Mouse (Mus musculus) cerebellum, adult 2 months (tissue): ENCODE data around the gene Stxbp2. TPM values are rescaled to one million over a fixed set of nuclear protein-coding genes. Genes with fewer than 3 reads are reported as not detected.

Source experiments
- DNase-seq, 2 experiments: peaks; one replicate each; pipeline ENCODE4 v3.0.0; 2021
- H3K27ac ChIP-seq: fragments of 200-500 bp; 2 replicates; pipeline ENCODE4 v1.5.1; 2012; ENCODE audit warnings: low read length, control low read depth, inconsistent platforms; ENCODE audit not compliant: insufficient read depth
- H3K27me3 ChIP-seq: fragments of 200-500 bp; 2 replicates; pipeline ENCODE4 v1.6.1; 2012; ENCODE audit warnings: inconsistent platforms, mild to moderate bottlenecking, low read length, moderate library complexity; ENCODE audit not compliant: control insufficient read depth, insufficient read depth
- H3K4me1 ChIP-seq: fragments of 200-500 bp; 2 replicates; pipeline ENCODE4 v1.6.1; 2011; ENCODE audit warnings: low read length; ENCODE audit not compliant: control insufficient read depth, insufficient read depth
- H3K4me3 ChIP-seq: fragments of 200-500 bp; replicated peaks from 2 replicates; pipeline ENCODE3; 2011; ENCODE audit warnings: mild to moderate bottlenecking, low read depth, low read length, control low read depth; ENCODE audit not compliant: insufficient read depth
- CTCF ChIP-seq: fragments of 200-500 bp; IDR thresholded peaks from 2 replicates; pipeline ENCODE4 v1.5.1; 2011; ENCODE audit warnings: low read depth, mild to moderate bottlenecking, control low read depth, low read length, moderate library complexity, borderline replicate concordance; ENCODE audit not compliant: insufficient read depth
- POLR2A ChIP-seq: fragments of 200-500 bp; IDR thresholded peaks from 2 replicates; pipeline ENCODE4 v1.6.1; 2011; ENCODE audit warnings: low read length, control low read depth, borderline replicate concordance; ENCODE audit not compliant: insufficient read depth
- WGBS: fragments of 180-500 bp; shearing (Covaris S2); methylation state at CpG from one replicate; pipeline ENCODE4 v1.1.7; 2018; 5-methylcytosine and 5-hydroxymethylcytosine counted together
- polyA plus RNA-seq: library from polyadenylated mRNA; depleted of rRNA; stranded (reverse); fragments of >200 nt; gene quantifications from 2 replicates; pipeline ENCODE4 v1.2.3, GENCODE M21; 2012

Gene Stxbp2
- polyA plus RNA-seq, 1 experiment, result 204 TPM

GRCm38 (mm10) chr8:3676993-3677579 is 46.3 kb downstream of the Stxbp2 start:
- no peak for TF ChIP-seq POLR2A
- TF ChIP-seq CTCF, result no peak

GRCm38 (mm10) chr8:3678831-3679230 is 48.1 kb downstream of the Stxbp2 start:
- peaks cover 26% of the 10 kb centered on the region for H3K4me1 ChIP-seq
- no peak for DNase-seq
- H3K27me3 ChIP-seq, result no peaks in the 10 kb centered on the region
- peak overlapping the region; percentile 5; the same call in 1 of the 2 replicates for H3K27ac ChIP-seq
- 63% methylated on average over 23 of the region's 23 CpGs for WGBS
- no peak for TF ChIP-seq POLR2A
- no peak for TF ChIP-seq CTCF
- peak overlapping the region; percentile 57 for H3K4me3 ChIP-seq

More at GRCm38 (mm10) chr8:3676993-3677579, 46.3 kb downstream of the Stxbp2 start:
- no peak for DNase-seq
- Histone ChIP-seq H3K4me3 (peak overlapping the region; percentile 89), H3K27me3 (no peaks in the 10 kb centered on the region), H3K4me1 (peaks cover 12% of the 10 kb centered on the region), H3K27ac (peak overlapping the region; percentile 78; the same call in 1 of the 2 replicates)
- under 1% methylated on average over 15 of the region's 15 CpGs for WGBS

- peak; percentile 27; the same call in 1 of the 2 replicates for TF ChIP-seq POLR2A
- no peak for TF ChIP-seq CTCF
- 42% methylated on average over 23 of the region's 23 CpGs for WGBS
- no peaks in the 10 kb centered on the region for H3K27me3 ChIP-seq
- peak; percentile 67 to 76 for DNase-seq
- peak overlapping the region; percentile 47 for H3K27ac ChIP-seq
- peaks cover 26% of the 10 kb centered on the region for H3K4me1 ChIP-seq
- peak overlapping the region; percentile 57 for H3K4me3 ChIP-seq
Observed at GRCm38 (mm10) chr8:3679236-3679635, 48.5 kb downstream of the Stxbp2 start.

- TF ChIP-seq CTCF, result no peak
- no peak for TF ChIP-seq POLR2A
- 49% methylated on average over 5 of the region's 5 CpGs for WGBS
Observed at GRCm38 (mm10) chr8:3679656-3680055, 48.9 kb downstream of the Stxbp2 start.

GRCm38 (mm10) chr8:3682435-3682834 is 51.7 kb downstream of the Stxbp2 start:
- H3K4me3 ChIP-seq, result no peak overlapping the region
- no peaks in the 10 kb centered on the region for H3K27me3 ChIP-seq
- peaks cover 26% of the 10 kb centered on the region for H3K4me1 ChIP-seq
- H3K27ac ChIP-seq, result peak overlapping the region; percentile 62
- peak; percentile 33 to 39 for DNase-seq
- WGBS, result 19% methylated on average over 5 of the region's 5 CpGs
- TF ChIP-seq POLR2A, result no peak
- TF ChIP-seq CTCF, result no peak

More at GRCm38 (mm10) chr8:3679656-3680055, 48.9 kb downstream of the Stxbp2 start:
- no peak for DNase-seq
- H3K4me1 ChIP-seq, result peaks cover 26% of the 10 kb centered on the region
- peak overlapping the region; percentile 57 for H3K4me3 ChIP-seq
- H3K27me3 ChIP-seq, result no peaks in the 10 kb centered on the region
- H3K27ac ChIP-seq, result peak overlapping the region; percentile 47

GRCm38 (mm10) chr8:3683408-3684176 is 52.8 kb downstream of the Stxbp2 start:
- Histone ChIP-seq H3K27ac (peak overlapping the region; percentile 62), H3K4me3 (no peak overlapping the region), H3K4me1 (peaks cover 23% of the 10 kb centered on the region), H3K27me3 (no peaks in the 10 kb centered on the region)
- peak; percentile 83 to 87 for DNase-seq
- TF ChIP-seq CTCF (no peak), POLR2A (no peak)
- WGBS, result 4% methylated on average over 6 of the region's 6 CpGs

GRCm38 (mm10) chr8:3684530-3684929 is 53.8 kb downstream of the Stxbp2 start:
- TF ChIP-seq POLR2A (no peak), CTCF (no peak)
- no peak for DNase-seq
- Histone ChIP-seq H3K4me3 (no peak overlapping the region), H3K4me1 (peaks cover 20% of the 10 kb centered on the region), H3K27me3 (no peaks in the 10 kb centered on the region), H3K27ac (no peak overlapping the region)
